Mouse (Mus musculus): ENCODE measurements at regions not wholly inside any gene's neighbourhood (a gene's known extent, or its start where the extent isn't known, plus 50 kb on each side); places are given as distances from the start of the nearest gene placed in this dataset.

- no peak for DNase-seq (ENCODE audit: low read depth, low spot score)
Measured at GRCm38 (mm10) chr2:17290709-17291108, 440.6 kb downstream of the Nebl start.

GRCm38 (mm10) chr2:17287598-17287997 is 443.7 kb downstream of the Nebl start:
- DNase-seq (ENCODE audit: low read depth, low spot score): no peak

- DNase-seq (ENCODE audit: low read depth, low spot score): no peak
Measured at GRCm38 (mm10) chr2:17249960-17250359, 481.3 kb downstream of the Nebl start.

GRCm38 (mm10) chr2:17245821-17246220 is 485.4 kb downstream of the Nebl start:
- DNase-seq (ENCODE audit: low read depth, low spot score): no peak

- DNase-seq (ENCODE audit: low read depth, low spot score): no peak
Measured at GRCm38 (mm10) chr2:17215607-17216006, 515.7 kb downstream of the Nebl start.

- DNase-seq (ENCODE audit: low read depth, low spot score): no peak
Measured at GRCm38 (mm10) chr2:17214881-17215280, 516.4 kb downstream of the Nebl start.

GRCm38 (mm10) chr2:17212566-17212965 is 518.7 kb downstream of the Nebl start:
- no peak for DNase-seq (ENCODE audit: low read depth, low spot score)

- no peak for DNase-seq (ENCODE audit: low read depth, low spot score)
Measured at GRCm38 (mm10) chr2:17211105-17211504, 520.2 kb downstream of the Nebl start.

- no peak for DNase-seq (ENCODE audit: low read depth, low spot score)
Measured at GRCm38 (mm10) chr2:17193611-17194010, 537.7 kb downstream of the Nebl start.

GRCm38 (mm10) chr2:17189169-17189568 is 542.1 kb downstream of the Nebl start:
- DNase-seq (ENCODE audit: low read depth, low spot score): no peak

- DNase-seq (ENCODE audit: low read depth, low spot score): peak; percentile 23
Measured at GRCm38 (mm10) chr2:17187822-17188221, 543.4 kb downstream of the Nebl start.

GRCm38 (mm10) chr2:17183696-17184095 is 547.6 kb downstream of the Nebl start:
- DNase-seq (ENCODE audit: low read depth, low spot score): no peak

GRCm38 (mm10) chr2:17181597-17181996 is 549.7 kb downstream of the Nebl start:
- peak; percentile 21 for DNase-seq (ENCODE audit: low read depth, low spot score)

GRCm38 (mm10) chr2:17168896-17169295 is 562.4 kb downstream of the Nebl start:
- DNase-seq (ENCODE audit: low read depth, low spot score): peak; percentile 82

- no peak for DNase-seq (ENCODE audit: low read depth, low spot score)
Measured at GRCm38 (mm10) chr2:17165016-17165415, 566.2 kb downstream of the Nebl start.

- DNase-seq (ENCODE audit: low read depth, low spot score): no peak
Measured at GRCm38 (mm10) chr2:17158463-17158862, 572.8 kb downstream of the Nebl start.

- no peak for DNase-seq (ENCODE audit: low read depth, low spot score)
Measured at GRCm38 (mm10) chr2:17157336-17157735, 573.9 kb downstream of the Nebl start.

GRCm38 (mm10) chr2:17155596-17155995 is 575.7 kb downstream of the Nebl start:
- DNase-seq (ENCODE audit: low read depth, low spot score): no peak

- no peak for DNase-seq (ENCODE audit: low read depth, low spot score)
Measured at GRCm38 (mm10) chr2:17123626-17124025, 607.6 kb downstream of the Nebl start.

- no peak for DNase-seq (ENCODE audit: low read depth, low spot score)
Measured at GRCm38 (mm10) chr2:17117292-17117691, 614.0 kb downstream of the Nebl start.

- no peak for DNase-seq (ENCODE audit: low read depth, low spot score)
Measured at GRCm38 (mm10) chr2:17111177-17111576, 620.1 kb downstream of the Nebl start.

- no peak for DNase-seq (ENCODE audit: low read depth, low spot score)
Measured at GRCm38 (mm10) chr2:17101161-17101560, 630.1 kb downstream of the Nebl start.

- peak; percentile 38 for DNase-seq (ENCODE audit: low read depth, low spot score)
Measured at GRCm38 (mm10) chr2:17097546-17097945, 633.7 kb downstream of the Nebl start.

GRCm38 (mm10) chr2:17091454-17091853 is 639.8 kb downstream of the Nebl start:
- DNase-seq (ENCODE audit: low read depth, low spot score): no peak

Data from R1 (cell line).